Mouse (Mus musculus): ENCODE results near the gene Tdrd9. TPM values are rescaled to one million over a fixed set of nuclear protein-coding genes. Genes with fewer than 3 reads are reported as not detected.
A peak's percentile ranks its signal among the peaks of the same experiment; 100 is the strongest.
"Not testable (repeated sequence)": the region's sequence is repeated elsewhere in the genome, so short reads cannot be mapped to it uniquely, and the experiment has no call there.

Gene Tdrd9
- polyA plus RNA-seq, 1 experiment from 2014 or later, result 0.37 TPM

DNA sequence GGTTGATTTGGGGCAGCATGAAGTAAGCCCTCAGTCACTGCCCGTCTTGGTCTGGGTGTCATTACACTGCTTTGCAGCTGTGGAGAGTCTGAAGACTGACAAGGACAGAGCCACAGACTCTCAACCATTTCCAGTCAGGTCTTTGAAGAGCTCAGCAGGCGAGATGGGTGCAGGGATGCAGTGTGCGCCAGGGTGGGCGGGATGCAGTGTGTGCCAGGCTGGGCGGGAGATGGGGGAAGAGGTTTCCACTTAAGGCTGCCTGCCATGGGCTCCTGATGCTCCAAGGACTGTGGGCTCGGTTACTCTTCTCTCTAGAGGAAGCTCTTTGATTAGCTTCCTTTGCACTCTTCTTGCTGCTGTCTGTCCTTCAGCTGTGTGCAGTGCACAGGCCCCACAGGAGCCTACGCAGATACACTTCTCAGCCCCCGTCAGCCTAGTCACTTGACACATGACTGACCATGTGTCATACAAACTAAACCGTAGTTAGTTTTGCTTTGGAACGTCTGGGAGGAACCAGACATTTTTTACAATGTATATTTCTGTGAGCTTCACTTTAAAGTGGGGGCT is 62.1 kb downstream of the Tdrd9 start:
- 71% methylated on average over 10 of the region's 10 CpGs for WGBS
- no peak overlapping the region for H3K4me3 ChIP-seq
- no peaks in the 10 kb centered on the region for H3K4me1 ChIP-seq (replicated peaks)
- no peaks in the 10 kb centered on the region for H3K9me3 ChIP-seq (replicated peaks)
- H3K9ac ChIP-seq, result no peak overlapping the region
- 0 out of 2 replicates have a peak, but pooled peaks cover 7% of the 10 kb centered on the region for H3K27me3 ChIP-seq (replicated peaks)
- H3K36me3 ChIP-seq, result no peaks in the 10 kb centered on the region
- no peak overlapping the region for H3K27ac ChIP-seq (ENCODE audit: poor library complexity, severe bottlenecking)
- no peak for ATAC-seq (ENCODE audit: insufficient number of reproducible peaks, low FRiP score)
- no peak overlapping the region for H3K4me2 ChIP-seq

- not testable (repeated sequence) for H3K27ac ChIP-seq (ENCODE audit: poor library complexity, severe bottlenecking); ATAC-seq (ENCODE audit: insufficient number of reproducible peaks, low FRiP score); H3K9me3 ChIP-seq (replicated peaks); H3K9ac ChIP-seq; H3K4me2 ChIP-seq; H3K27me3 ChIP-seq (replicated peaks); H3K36me3 ChIP-seq; H3K4me1 ChIP-seq (replicated peaks); H3K4me3 ChIP-seq
- WGBS, result 74% methylated on average over 6 of the region's 6 CpGs
Observed at GRCm38 (mm10) chr12:112035341-112036100, 64.2 kb downstream of the Tdrd9 start.

- no peaks in the 10 kb centered on the region for H3K36me3 ChIP-seq
- H3K9me3 ChIP-seq (replicated peaks), result no peaks in the 10 kb centered on the region
- H3K27me3 ChIP-seq (replicated peaks), result 0 out of 2 replicates have a peak, but pooled peaks cover 7% of the 10 kb centered on the region
- H3K27ac ChIP-seq (ENCODE audit: poor library complexity, severe bottlenecking), result no peak overlapping the region
- no peak for ATAC-seq (ENCODE audit: insufficient number of reproducible peaks, low FRiP score)
- no peak overlapping the region for H3K4me3 ChIP-seq
- no peak overlapping the region for H3K4me2 ChIP-seq
- H3K9ac ChIP-seq, result no peak overlapping the region
- 83% methylated on average over 10 of the region's 10 CpGs for WGBS
- H3K4me1 ChIP-seq (replicated peaks), result no peaks in the 10 kb centered on the region
Observed at GRCm38 (mm10) chr12:112038441-112038840, 67.1 kb downstream of the Tdrd9 start.

- H3K27ac ChIP-seq (ENCODE audit: poor library complexity, severe bottlenecking), result no peak overlapping the region
- ATAC-seq (ENCODE audit: insufficient number of reproducible peaks, low FRiP score), result no peak
- no peak overlapping the region for H3K4me2 ChIP-seq
- no peak overlapping the region for H3K4me3 ChIP-seq
- no peaks in the 10 kb centered on the region for H3K36me3 ChIP-seq
- no peaks in the 10 kb centered on the region for H3K9me3 ChIP-seq (replicated peaks)
- no peak overlapping the region for H3K9ac ChIP-seq
- H3K27me3 ChIP-seq (replicated peaks), result 0 out of 2 replicates have a peak, but pooled peaks cover 7% of the 10 kb centered on the region
- 84% methylated on average over 10 of the region's 10 CpGs for WGBS
- no peaks in the 10 kb centered on the region for H3K4me1 ChIP-seq (replicated peaks)
Observed at GRCm38 (mm10) chr12:112039169-112039568, 67.8 kb downstream of the Tdrd9 start.

GRCm38 (mm10) chr12:112042681-112043080 is 71.3 kb downstream of the Tdrd9 start:
- Histone ChIP-seq H3K9ac (no peak overlapping the region), H3K36me3 (no peaks in the 10 kb centered on the region), H3K27me3 (replicated peaks) (0 out of 2 replicates have a peak, but pooled peaks cover 3% of the 10 kb centered on the region), H3K9me3 (replicated peaks) (no peaks in the 10 kb centered on the region), H3K4me2 (no peak overlapping the region), H3K4me1 (replicated peaks) (no peaks in the 10 kb centered on the region), H3K27ac (ENCODE audit: poor library complexity, severe bottlenecking) (no peak overlapping the region), H3K4me3 (no peak overlapping the region)
- 79% methylated on average over 14 of the region's 14 CpGs for WGBS
- ATAC-seq (ENCODE audit: insufficient number of reproducible peaks, low FRiP score), result no peak

DNA sequence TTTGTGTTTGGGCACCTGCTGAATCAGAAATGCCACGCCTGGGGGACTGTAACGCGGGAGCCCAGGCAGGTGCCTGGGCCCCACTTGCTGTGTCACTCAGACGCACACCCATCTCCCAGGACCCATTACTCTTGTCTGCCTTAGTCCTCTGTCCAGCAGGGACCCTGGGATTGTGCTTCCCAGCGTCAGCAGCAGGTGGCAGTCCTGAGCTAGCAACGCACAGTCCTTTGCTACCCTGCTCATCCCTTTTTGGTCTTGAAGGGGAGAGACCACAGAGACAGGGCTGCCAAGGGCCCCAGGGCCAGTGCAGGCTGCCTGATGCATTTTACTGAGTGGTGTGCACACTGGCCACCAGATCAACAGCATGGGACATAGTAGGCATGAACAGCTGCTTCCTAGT is 106.3 kb downstream of the Tdrd9 start:
- H3K27me3 ChIP-seq (replicated peaks), result 0 out of 2 replicates have a peak, but pooled peaks cover 17% of the 10 kb centered on the region
- no peaks in the 10 kb centered on the region for H3K4me1 ChIP-seq (replicated peaks)
- no peak overlapping the region for H3K9ac ChIP-seq
- no peak overlapping the region for H3K27ac ChIP-seq (ENCODE audit: poor library complexity, severe bottlenecking)
- 10% methylated on average over 6 of the region's 6 CpGs for WGBS
- no peaks in the 10 kb centered on the region for H3K9me3 ChIP-seq (replicated peaks)
- no peak overlapping the region for H3K4me3 ChIP-seq
- H3K36me3 ChIP-seq, result no peaks in the 10 kb centered on the region
- no peak for ATAC-seq (ENCODE audit: insufficient number of reproducible peaks, low FRiP score)
- no peak overlapping the region for H3K4me2 ChIP-seq

DNA sequence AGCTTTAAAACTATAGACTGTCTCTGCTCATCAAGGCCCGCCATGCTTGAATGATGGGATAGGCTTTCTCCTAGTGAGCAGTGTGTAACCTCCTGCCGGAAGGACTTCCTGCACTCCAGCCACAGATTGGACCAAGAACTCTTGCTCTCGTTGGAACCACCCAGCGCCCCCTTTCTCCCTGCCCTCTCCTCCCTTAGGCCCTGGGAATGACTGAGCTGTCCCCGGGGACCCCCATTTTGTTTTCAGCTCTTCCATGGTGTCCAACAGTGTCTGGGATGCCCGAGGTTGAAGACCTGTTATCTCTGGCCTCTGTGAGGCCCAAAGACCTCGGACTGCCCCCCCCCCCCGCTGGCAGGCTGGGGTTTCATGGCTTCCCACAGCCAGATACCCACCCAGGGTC is 108.6 kb downstream of the Tdrd9 start:
- H3K27me3 ChIP-seq (replicated peaks), result 0 out of 2 replicates have a peak, but pooled peaks cover 20% of the 10 kb centered on the region
- no peaks in the 10 kb centered on the region for H3K4me1 ChIP-seq (replicated peaks)
- no peak overlapping the region for H3K4me3 ChIP-seq
- H3K27ac ChIP-seq (ENCODE audit: poor library complexity, severe bottlenecking), result no peak overlapping the region
- ATAC-seq (ENCODE audit: insufficient number of reproducible peaks, low FRiP score), result no peak
- 60% methylated on average over 8 of the region's 8 CpGs for WGBS
- H3K36me3 ChIP-seq, result no peaks in the 10 kb centered on the region
- H3K9me3 ChIP-seq (replicated peaks), result no peaks in the 10 kb centered on the region
- H3K9ac ChIP-seq, result no peak overlapping the region
- no peak overlapping the region for H3K4me2 ChIP-seq

DNA sequence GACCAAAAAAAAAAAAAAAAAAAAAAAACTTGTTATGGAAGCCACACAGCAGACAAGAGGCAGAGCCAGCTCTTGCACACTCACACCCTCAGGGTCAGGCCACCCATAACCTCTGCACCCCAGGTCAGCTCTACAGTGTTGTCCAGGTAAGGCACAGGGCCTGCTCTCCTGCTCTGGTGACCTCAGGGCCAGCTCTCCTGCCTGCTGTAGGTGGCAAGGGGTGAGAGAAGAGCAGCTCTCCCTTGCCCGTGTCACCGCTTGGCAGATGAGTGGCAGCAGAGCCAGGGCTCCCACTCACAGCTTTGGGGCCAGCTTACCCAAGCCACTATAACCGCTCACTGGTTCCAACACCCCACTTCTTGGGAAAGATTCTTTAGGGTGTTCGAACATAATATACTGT is 109.6 kb downstream of the Tdrd9 start:
- ATAC-seq (ENCODE audit: insufficient number of reproducible peaks, low FRiP score), result no peak
- no peaks in the 10 kb centered on the region for H3K36me3 ChIP-seq
- no peak overlapping the region for H3K4me2 ChIP-seq
- H3K27me3 ChIP-seq (replicated peaks), result 0 out of 2 replicates have a peak, but pooled peaks cover 25% of the 10 kb centered on the region
- no peaks in the 10 kb centered on the region for H3K4me1 ChIP-seq (replicated peaks)
- WGBS, result 77% methylated on average over 4 of the region's 4 CpGs
- no peak overlapping the region for H3K27ac ChIP-seq (ENCODE audit: poor library complexity, severe bottlenecking)
- H3K9ac ChIP-seq, result no peak overlapping the region
- no peaks in the 10 kb centered on the region for H3K9me3 ChIP-seq (replicated peaks)
- no peak overlapping the region for H3K4me3 ChIP-seq

DNA sequence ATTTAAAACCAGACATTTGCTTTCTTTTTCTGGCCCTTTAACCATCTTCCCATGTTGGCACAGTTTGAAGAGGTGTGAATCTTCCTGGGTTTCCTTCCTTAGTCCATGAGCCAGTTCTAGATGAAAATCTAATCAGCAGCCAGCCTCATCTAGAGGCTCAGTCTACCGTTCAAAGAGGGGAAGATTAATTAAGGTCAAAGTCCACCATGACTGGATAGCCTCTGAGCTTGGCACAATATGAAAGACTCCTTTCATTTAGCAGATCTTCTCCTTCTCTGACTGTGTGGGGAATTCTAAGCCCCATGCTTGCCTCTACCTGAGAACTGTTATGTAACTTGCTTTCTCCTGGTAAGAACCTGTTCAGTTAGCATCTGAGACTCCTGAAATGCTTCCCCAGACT is 110.9 kb downstream of the Tdrd9 start:
- H3K4me3 ChIP-seq, result no peak overlapping the region
- no peak overlapping the region for H3K9ac ChIP-seq
- H3K27me3 ChIP-seq (replicated peaks), result 0 out of 2 replicates have a peak, but pooled peaks cover 28% of the 10 kb centered on the region
- no peak overlapping the region for H3K27ac ChIP-seq (ENCODE audit: poor library complexity, severe bottlenecking)
- no peak for ATAC-seq (ENCODE audit: insufficient number of reproducible peaks, low FRiP score)
- H3K9me3 ChIP-seq (replicated peaks), result no peaks in the 10 kb centered on the region
- H3K4me1 ChIP-seq (replicated peaks), result peaks cover 1% of the 10 kb centered on the region; the same call in 1 of the 2 replicates
- 30% methylated on average over 1 of the region's 1 CpGs for WGBS
- H3K36me3 ChIP-seq, result no peaks in the 10 kb centered on the region
- no peak overlapping the region for H3K4me2 ChIP-seq

GRCm38 (mm10) chr12:112086250-112086649 is 114.9 kb downstream of the Tdrd9 start:
- Histone ChIP-seq H3K4me3 (no peak overlapping the region), H3K27ac (ENCODE audit: poor library complexity, severe bottlenecking) (no peak overlapping the region), H3K36me3 (no peaks in the 10 kb centered on the region), H3K27me3 (replicated peaks) (peaks cover 21% of the 10 kb centered on the region; the same call in 1 of the 2 replicates), H3K9ac (no peak overlapping the region), H3K4me2 (no peak overlapping the region), H3K4me1 (replicated peaks) (peaks cover 9% of the 10 kb centered on the region; the same call in 1 of the 2 replicates), H3K9me3 (replicated peaks) (no peaks in the 10 kb centered on the region)
- ATAC-seq (ENCODE audit: insufficient number of reproducible peaks, low FRiP score), result no peak
- WGBS, result 86% methylated on average over 3 of the region's 3 CpGs

DNA sequence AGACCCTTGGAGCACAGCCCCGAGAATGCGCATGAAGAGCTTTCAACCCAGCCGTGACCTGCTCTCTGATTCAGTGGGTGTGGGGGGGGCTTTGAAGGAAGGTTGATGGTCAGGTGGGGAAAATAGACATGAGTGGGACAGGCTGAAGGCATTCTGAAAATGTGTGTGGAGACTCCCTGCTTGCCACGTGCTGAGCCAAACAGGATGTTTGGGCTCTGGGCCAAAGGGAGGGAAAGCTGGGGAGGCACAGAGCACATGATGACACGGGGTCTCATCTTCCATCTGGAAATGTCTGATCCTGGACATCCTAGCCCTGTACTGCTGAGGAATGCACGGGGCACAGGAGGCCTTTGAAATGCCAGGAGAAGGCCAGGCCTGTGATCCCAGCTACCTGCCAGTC is 115.4 kb downstream of the Tdrd9 start:
- Histone ChIP-seq H3K4me3 (no peak overlapping the region), H3K9ac (no peak overlapping the region), H3K36me3 (no peaks in the 10 kb centered on the region), H3K27me3 (replicated peaks) (peaks cover 25% of the 10 kb centered on the region), H3K27ac (ENCODE audit: poor library complexity, severe bottlenecking) (no peak overlapping the region), H3K4me2 (no peak overlapping the region), H3K9me3 (replicated peaks) (no peaks in the 10 kb centered on the region), H3K4me1 (replicated peaks) (peaks cover 9% of the 10 kb centered on the region; the same call in 1 of the 2 replicates)
- ATAC-seq (ENCODE audit: insufficient number of reproducible peaks, low FRiP score), result 0 out of 2 replicates have a peak, but pooled peaks have one; percentile 45
- 65% methylated on average over 6 of the region's 6 CpGs for WGBS
